Mouse (Mus musculus) ES-E14 (cell line): ENCODE measurements around the gene Usp29. TPM values are rescaled to one million over a fixed set of nuclear protein-coding genes. Genes with fewer than 3 reads are reported as not detected.
A peak's percentile ranks its signal among the peaks of the same experiment; 100 is the strongest.
"Not testable (repeated sequence)": the region's sequence is repeated elsewhere in the genome, so short reads cannot be mapped to it uniquely, and the experiment has no call there.

ENCODE experiments used
- DNase-seq: peaks from one replicate; pipeline ENCODE4 v3.0.0-alpha.2; 2013; ENCODE audit warnings: low read depth, low spot score
- H3K27ac ChIP-seq: 2 replicates; pipeline ENCODE4 v1.5.1; 2012; ENCODE audit warnings: low read depth, mild to moderate bottlenecking, low read length, moderate library complexity, mixed read lengths; ENCODE audit not compliant: poor library complexity, insufficient read depth, severe bottlenecking
- H3K36me3 ChIP-seq: 2 replicates; pipeline ENCODE4 v1.6.1; 2012; ENCODE audit warnings: mild to moderate bottlenecking, low read length, moderate library complexity, mixed read lengths; ENCODE audit not compliant: control insufficient read depth, poor library complexity, insufficient read depth, severe bottlenecking
- H3K4me1 ChIP-seq, 2 experiments: fragments of 150-350 bp in 1 of 2; sonication (generic) in 1 of 2; 2 replicates each; pipeline ENCODE4 v1.6.1; 2012; ENCODE audit warnings: low read length in 2 of 2, mild to moderate bottlenecking in 1 of 2, mixed read lengths in 1 of 2; ENCODE audit not compliant: control insufficient read depth in 2 of 2, insufficient read depth in 2 of 2, poor library complexity in 1 of 2
- H3K4me3 ChIP-seq, 2 experiments: fragments of 150-350 bp in 1 of 2; sonication (generic) in 1 of 2; 2 replicates each; pipeline ENCODE4 v1.5.1; 2012; ENCODE audit warnings: low read length in 2 of 2, low read depth in 1 of 2, mild to moderate bottlenecking in 1 of 2, mixed read lengths in 1 of 2; ENCODE audit not compliant: insufficient read depth in 1 of 2, poor library complexity in 1 of 2, severe bottlenecking in 1 of 2
- H3K9ac ChIP-seq: 2 replicates; pipeline ENCODE4 v1.6.1; 2012; ENCODE audit warnings: low read depth, mild to moderate bottlenecking, low read length, mixed read lengths; ENCODE audit not compliant: poor library complexity, insufficient read depth, severe bottlenecking
- H3K9me3 ChIP-seq: fragments of 150-350 bp; sonication (generic); 2 replicates; pipeline ENCODE4 v1.6.1; 2012; ENCODE audit warnings: low read depth, mild to moderate bottlenecking, low read length; ENCODE audit not compliant: control insufficient read depth, insufficient read depth
- CHD2 ChIP-seq: IDR thresholded peaks from 2 replicates; pipeline ENCODE4 v1.6.1; 2014; ENCODE audit warnings: mild to moderate bottlenecking, low read depth, low read length, inconsistent platforms
- HCFC1 ChIP-seq: IDR thresholded peaks from 2 replicates; pipeline ENCODE4 v1.6.1; 2012; ENCODE audit warnings: low read length, inconsistent platforms, borderline replicate concordance; ENCODE audit not compliant: insufficient read depth
- MAFK ChIP-seq: IDR thresholded peaks from 2 replicates; pipeline ENCODE4 v1.6.1; 2014; ENCODE audit warnings: mild to moderate bottlenecking, low read depth, low read length, inconsistent platforms; ENCODE audit not compliant: insufficient read depth
- ZC3H11A ChIP-seq: IDR thresholded peaks from 2 replicates; pipeline ENCODE4 v1.6.1; 2012; ENCODE audit warnings: low read depth, mild to moderate bottlenecking, inconsistent platforms, low read length, borderline replicate concordance
- ZNF384 ChIP-seq: IDR thresholded peaks from 2 replicates; pipeline ENCODE4 v1.6.1; 2012; ENCODE audit warnings: low read depth, low read length, inconsistent platforms
- in situ Hi-C, 2 experiments: fragments of 600-800 bp; cut with MboI; formaldehyde crosslinking; loops; one replicate each; pipeline ENCODE4 v1.15.1; 2025; ENCODE audit warnings: low sequenced_read_pairs in 2 of 2, inconsistent platforms in 1 of 2; ENCODE audit not compliant: unreplicated experiment in 2 of 2
- total RNA-seq: library from RNA; depleted of rRNA; stranded (reverse); fragments of 300-350 nt; gene quantifications from 2 replicates; pipeline ENCODE4 v1.2.3, GENCODE M21; 2012

The Usp29 gene
- total RNA-seq, 1 experiment: 4.5 TPM

GRCm38 (mm10) chr7:6937040-6937439 lies 206.7 kb downstream of the Usp29 start:
- peak; percentile 86 for DNase-seq
- TF ChIP-seq HCFC1: no peak
- TF ChIP-seq CHD2: no peak
- TF ChIP-seq ZC3H11A: peak; percentile 71
- TF ChIP-seq MAFK: peak; percentile 29; the same call in 1 of the 2 replicates
- TF ChIP-seq ZNF384: no peak
- H3K27ac ChIP-seq: no peak overlapping the region
- no peaks in the 10 kb centered on the region for H3K4me1 ChIP-seq
- no peak overlapping the region for H3K9ac ChIP-seq
- H3K36me3 ChIP-seq: no peaks in the 10 kb centered on the region
- in situ Hi-C loops: loop anchor here (10.0 to 25.0 kb wide), 2 partner anchors 350 to 352 kb away; no protein-coding TSS in a partner anchor
- no peaks in the 10 kb centered on the region for H3K9me3 ChIP-seq
- no peak overlapping the region for H3K4me3 ChIP-seq

- no peak overlapping the region for H3K27ac ChIP-seq
- no peaks in the 10 kb centered on the region for H3K4me1 ChIP-seq
- peak; percentile 20 for DNase-seq
- H3K9ac ChIP-seq: no peak overlapping the region
- no peaks in the 10 kb centered on the region for H3K36me3 ChIP-seq
- H3K4me3 ChIP-seq: no peak overlapping the region
- no peaks in the 10 kb centered on the region for H3K9me3 ChIP-seq
- in situ Hi-C loops: loop anchor here in 1 of 2 experiments (25.0 kb wide), 1 partner anchor 353 kb away; no protein-coding TSS in a partner anchor
- TF ChIP-seq HCFC1 (no peak), ZNF384 (peak; percentile 63; the same call in 1 of the 2 replicates), MAFK (no peak), CHD2 (no peak), ZC3H11A (peak; percentile 82)
Measured at GRCm38 (mm10) chr7:6940761-6941231, 210.4 kb downstream of the Usp29 start.

GRCm38 (mm10) chr7:6948061-6948460 lies 217.7 kb downstream of the Usp29 start:
- not testable (repeated sequence) for H3K4me1 ChIP-seq, DNase-seq, H3K36me3 ChIP-seq, H3K9me3 ChIP-seq, H3K27ac ChIP-seq
- H3K9ac ChIP-seq: peak overlapping the region; percentile 45; the same call in 1 of the 2 replicates
- in situ Hi-C loops: loop anchor here in 1 of 2 experiments (25.0 kb wide), 1 partner anchor 361 kb away; no protein-coding TSS in a partner anchor
- H3K4me3 ChIP-seq: peak overlapping the region; percentile 27 to 55; a peak in 3 of 4 replicates

- Histone ChIP-seq H3K4me1 (0 out of 4 replicates have a peak, but pooled peaks cover 0 to 2% of the 10 kb centered on the region in 2 experiments), H3K9me3 (no peaks in the 10 kb centered on the region), H3K27ac (no peak overlapping the region), H3K9ac (no peak overlapping the region), H3K4me3 (no peak overlapping the region), H3K36me3 (no peaks in the 10 kb centered on the region)
- DNase-seq: no peak
- TF ChIP-seq MAFK (no peak), ZC3H11A (no peak), CHD2 (no peak), HCFC1 (no peak), ZNF384 (no peak)
- in situ Hi-C loops: no loop called here
Measured at GRCm38 (mm10) chr7:6956576-6956975, 226.2 kb downstream of the Usp29 start.

- Histone ChIP-seq H3K9ac (no peak overlapping the region), H3K4me1 (0 out of 4 replicates have a peak, but pooled peaks cover 0 to 2% of the 10 kb centered on the region in 2 experiments), H3K4me3 (no peak overlapping the region), H3K27ac (no peak overlapping the region), H3K36me3 (no peaks in the 10 kb centered on the region), H3K9me3 (no peaks in the 10 kb centered on the region)
- no peak for DNase-seq
- in situ Hi-C loops: no loop called here
- TF ChIP-seq HCFC1 (no peak), ZC3H11A (peak; percentile 59; the same call in 1 of the 2 replicates), ZNF384 (no peak)
Measured at GRCm38 (mm10) chr7:6958574-6958973, 228.2 kb downstream of the Usp29 start.
